Mouse (Mus musculus): Measurements from ENCODE around the gene Phf5a. TPM values are rescaled to one million over a fixed set of nuclear protein-coding genes. Genes with fewer than 3 reads are reported as not detected.

Gene Phf5a
- polyA plus RNA-seq, 1 experiment = 95.3 TPM

- H3K4me3 ChIP-seq = no peak overlapping the region
- TF ChIP-seq E2F4 (IDR thresholded peaks at IDR 0.05; ENCODE audit: insufficient read depth) = no peak
- TF ChIP-seq TCF3 (IDR thresholded peaks at IDR 0.05; ENCODE audit: insufficient read length, low read depth) = peak; percentile 82
- TF ChIP-seq POLR2AphosphoS2 (IDR thresholded peaks at IDR 0.05; ENCODE audit: insufficient read length, low read depth) = no peak
- TF ChIP-seq MYOD1 (IDR thresholded peaks at IDR 0.05; ENCODE audit: control insufficient read depth in 1 of 3, insufficient read length in 2 of 3, low read depth in 2 of 3) = peak; percentile 93 to 97 (median 97)
- TF ChIP-seq CEBPB (IDR thresholded peaks at IDR 0.05; ENCODE audit: insufficient read depth, poor library complexity, severe bottlenecking) = no peak
- no peak for TF ChIP-seq POLR2A (IDR thresholded peaks at IDR 0.05; ENCODE audit: insufficient read length, low read depth)
- no peak for TF ChIP-seq REST (IDR thresholded peaks at IDR 0.05; ENCODE audit: insufficient read depth, insufficient read length)
- peak; percentile 97 to 99 (median 98) for TF ChIP-seq MYOG (IDR thresholded peaks at IDR 0.05; ENCODE audit: control insufficient read depth in 1 of 3, insufficient read depth in 1 of 3, insufficient read length in 2 of 3, low read depth in 2 of 3)
- no peak for TF ChIP-seq SRF (IDR thresholded peaks at IDR 0.05; ENCODE audit: control insufficient read depth, insufficient read length, low read depth)
- TF ChIP-seq TCF12 (IDR thresholded peaks at IDR 0.05; ENCODE audit: insufficient read depth, poor library complexity, severe bottlenecking) = peak; percentile 87
- no peak for TF ChIP-seq USF1 (IDR thresholded peaks at IDR 0.05; ENCODE audit: low read depth)
- no peak for TF ChIP-seq MAX (IDR thresholded peaks at IDR 0.05; ENCODE audit: low read depth)
- H3K36me3 ChIP-seq (ENCODE audit: control insufficient read depth, insufficient read depth) = peaks cover 4% of the 10 kb centered on the region
- peak overlapping the region; percentile 45 for H3K4me2 ChIP-seq (ENCODE audit: low read depth)
- H3K79me2 ChIP-seq (ENCODE audit: control insufficient read depth, insufficient read depth) = no peaks in the 10 kb centered on the region
- H3K27me3 ChIP-seq (ENCODE audit: control insufficient read depth, insufficient read depth, insufficient read length) = no peaks in the 10 kb centered on the region
- H3ac ChIP-seq (ENCODE audit: control insufficient read depth, insufficient read length) = no peak overlapping the region
These were observed 40.4 kb downstream of the Phf5a start for GRCm38 (mm10) chr15:81831136-81831825.

- TF ChIP-seq CEBPB (IDR thresholded peaks at IDR 0.05; ENCODE audit: insufficient read depth, poor library complexity, severe bottlenecking) = no peak
- TF ChIP-seq REST (IDR thresholded peaks at IDR 0.05; ENCODE audit: insufficient read depth, insufficient read length) = no peak
- TF ChIP-seq TCF3 (IDR thresholded peaks at IDR 0.05; ENCODE audit: insufficient read length, low read depth) = no peak
- no peak for TF ChIP-seq MYOD1 (IDR thresholded peaks at IDR 0.05; ENCODE audit: control insufficient read depth in 1 of 3, insufficient read length in 2 of 3, low read depth in 2 of 3)
- TF ChIP-seq MAX (IDR thresholded peaks at IDR 0.05; ENCODE audit: low read depth) = no peak
- TF ChIP-seq TCF12 (IDR thresholded peaks at IDR 0.05; ENCODE audit: insufficient read depth, poor library complexity, severe bottlenecking) = no peak
- no peak for TF ChIP-seq POLR2A (IDR thresholded peaks at IDR 0.05; ENCODE audit: insufficient read length, low read depth)
- TF ChIP-seq POLR2AphosphoS2 (IDR thresholded peaks at IDR 0.05; ENCODE audit: insufficient read length, low read depth) = no peak
- TF ChIP-seq MYOG (IDR thresholded peaks at IDR 0.05; ENCODE audit: control insufficient read depth in 1 of 3, insufficient read depth in 1 of 3, insufficient read length in 2 of 3, low read depth in 2 of 3) = no peak
- no peak for TF ChIP-seq USF1 (IDR thresholded peaks at IDR 0.05; ENCODE audit: low read depth)
- no peak for TF ChIP-seq SRF (IDR thresholded peaks at IDR 0.05; ENCODE audit: control insufficient read depth, insufficient read length, low read depth)
- TF ChIP-seq E2F4 (IDR thresholded peaks at IDR 0.05; ENCODE audit: insufficient read depth) = no peak
- H3K79me2 ChIP-seq (ENCODE audit: control insufficient read depth, insufficient read depth) = no peaks in the 10 kb centered on the region
- no peak overlapping the region for H3ac ChIP-seq (ENCODE audit: control insufficient read depth, insufficient read length)
- no peak overlapping the region for H3K4me3 ChIP-seq
- H3K27me3 ChIP-seq (ENCODE audit: control insufficient read depth, insufficient read depth, insufficient read length) = no peaks in the 10 kb centered on the region
- no peak overlapping the region for H3K4me2 ChIP-seq (ENCODE audit: low read depth)
- peaks cover 6% of the 10 kb centered on the region for H3K36me3 ChIP-seq (ENCODE audit: control insufficient read depth, insufficient read depth)
These were observed 41.2 kb downstream of the Phf5a start for GRCm38 (mm10) chr15:81830530-81830929.

- Histone ChIP-seq H3K79me2 (ENCODE audit: control insufficient read depth, insufficient read depth) (no peaks in the 10 kb centered on the region), H3ac (ENCODE audit: control insufficient read depth, insufficient read length) (no peak overlapping the region), H3K36me3 (ENCODE audit: control insufficient read depth, insufficient read depth) (peaks cover 9% of the 10 kb centered on the region), H3K27me3 (ENCODE audit: control insufficient read depth, insufficient read depth, insufficient read length) (no peaks in the 10 kb centered on the region), H3K4me2 (ENCODE audit: low read depth) (no peak overlapping the region), H3K4me3 (no peak overlapping the region)
- TF ChIP-seq MYOG (IDR thresholded peaks at IDR 0.05; ENCODE audit: control insufficient read depth in 1 of 3, insufficient read depth in 1 of 3, insufficient read length in 2 of 3, low read depth in 2 of 3) = peak in 2 of 3 experiments; percentile 85 to 86
- TF ChIP-seq MYOD1 (IDR thresholded peaks at IDR 0.05; ENCODE audit: control insufficient read depth in 1 of 3, insufficient read length in 2 of 3, low read depth in 2 of 3) = peak; percentile 47 to 94 (median 72)
- no peak for TF ChIP-seq E2F4 (IDR thresholded peaks at IDR 0.05; ENCODE audit: insufficient read depth)
- TF ChIP-seq POLR2AphosphoS2 (IDR thresholded peaks at IDR 0.05; ENCODE audit: insufficient read length, low read depth) = no peak
- TF ChIP-seq TCF3 (IDR thresholded peaks at IDR 0.05; ENCODE audit: insufficient read length, low read depth) = peak; percentile 48
- TF ChIP-seq SRF (IDR thresholded peaks at IDR 0.05; ENCODE audit: control insufficient read depth, insufficient read length, low read depth) = no peak
- peak; percentile 9 for TF ChIP-seq TCF12 (IDR thresholded peaks at IDR 0.05; ENCODE audit: insufficient read depth, poor library complexity, severe bottlenecking)
These were observed 42.5 kb downstream of the Phf5a start for GRCm38 (mm10) chr15:81829208-81829580.

GRCm38 (mm10) chr15:81828426-81829207, 43.1 kb downstream of the Phf5a start:
- no peaks in the 10 kb centered on the region for H3K79me2 ChIP-seq (ENCODE audit: control insufficient read depth, insufficient read depth)
- no peak overlapping the region for H3ac ChIP-seq (ENCODE audit: control insufficient read depth, insufficient read length)
- no peak overlapping the region for H3K4me3 ChIP-seq
- TF ChIP-seq POLR2A (IDR thresholded peaks at IDR 0.05; ENCODE audit: insufficient read length, low read depth) = no peak
- TF ChIP-seq POLR2AphosphoS2 (IDR thresholded peaks at IDR 0.05; ENCODE audit: insufficient read length, low read depth) = no peak
- TF ChIP-seq MYOD1 (IDR thresholded peaks at IDR 0.05; ENCODE audit: control insufficient read depth in 1 of 3, insufficient read length in 2 of 3, low read depth in 2 of 3) = no peak
- TF ChIP-seq MYOG (IDR thresholded peaks at IDR 0.05; ENCODE audit: control insufficient read depth in 1 of 3, insufficient read depth in 1 of 3, insufficient read length in 2 of 3, low read depth in 2 of 3) = no peak
- TF ChIP-seq REST (IDR thresholded peaks at IDR 0.05; ENCODE audit: insufficient read depth, insufficient read length) = no peak
- no peak for TF ChIP-seq E2F4 (IDR thresholded peaks at IDR 0.05; ENCODE audit: insufficient read depth)
- no peak for TF ChIP-seq TCF12 (IDR thresholded peaks at IDR 0.05; ENCODE audit: insufficient read depth, poor library complexity, severe bottlenecking)
- H3K27me3 ChIP-seq (ENCODE audit: control insufficient read depth, insufficient read depth, insufficient read length) = no peaks in the 10 kb centered on the region
- no peak overlapping the region for H3K4me2 ChIP-seq (ENCODE audit: low read depth)
- H3K36me3 ChIP-seq (ENCODE audit: control insufficient read depth, insufficient read depth) = peaks cover 14% of the 10 kb centered on the region

All from myocyte (in vitro differentiated cells).